Mouse (Mus musculus): ENCODE data around the gene Gimap4. TPM values are rescaled to one million over a fixed set of nuclear protein-coding genes. Genes with fewer than 3 reads are reported as not detected.
A peak's percentile ranks its signal among the peaks of the same experiment; 100 is the strongest.

Gene Gimap4
- polyA plus RNA-seq, 1 experiment: 44.3 TPM

- peak; percentile 66 for DNase-seq
These were observed 54.8 kb downstream of the Gimap4 start, which contains the start of gene Gimap1 for GRCm38 (mm10) chr6:48738961-48739779. Gene Gimap1, plus strand, starts transcription at chr6:48739054.

GRCm38 (mm10) chr6:48739780-48740055 is 55.4 kb downstream of the Gimap4 start:
- H3K4me3 ChIP-seq (ENCODE audit: insufficient read depth, low read depth, low read length): peak overlapping the region; percentile 43
- H3K4me1 ChIP-seq (ENCODE audit: control insufficient read depth, insufficient read depth, low read length): peaks cover 9% of the 10 kb centered on the region; the same call in 1 of the 2 replicates
- no peaks in the 10 kb centered on the region for H3K27me3 ChIP-seq (replicated peaks; ENCODE audit: control insufficient read depth, insufficient read depth, low read length)
- TF ChIP-seq CTCF (conservative IDR thresholded peaks at IDR 0.05; ENCODE audit: insufficient read depth, insufficient read length, low read depth, low read length): no peak
- TF ChIP-seq POLR2A (IDR thresholded peaks at IDR 0.05; ENCODE audit: low read depth, low read length): no peak
- no peak for DNase-seq
- H3K27ac ChIP-seq (ENCODE audit: insufficient read depth, low read depth, low read length): peak overlapping the region; percentile 74
- 73% methylated on average over 3 of the region's 3 CpGs for WGBS
- no peaks in the 10 kb centered on the region for H3K36me3 ChIP-seq (ENCODE audit: control insufficient read depth, insufficient read depth, low read length)

More at GRCm38 (mm10) chr6:48738961-48739779, 54.8 kb downstream of the Gimap4 start, which contains the start of gene Gimap1:
- Histone ChIP-seq H3K27ac (ENCODE audit: insufficient read depth, low read depth, low read length) (peak within 1 kb of the TSS; percentile 74), H3K36me3 (ENCODE audit: control insufficient read depth, insufficient read depth, low read length) (no peaks in the 10 kb centered on the region), H3K27me3 (replicated peaks; ENCODE audit: control insufficient read depth, insufficient read depth, low read length) (no peaks in the 10 kb centered on the region), H3K4me1 (ENCODE audit: control insufficient read depth, insufficient read depth, low read length) (peaks cover 9% of the 10 kb centered on the region; the same call in 1 of the 2 replicates), H3K4me3 (ENCODE audit: insufficient read depth, low read depth, low read length) (peak within 1 kb of the TSS; percentile 47)
- TF ChIP-seq POLR2A (IDR thresholded peaks at IDR 0.05; ENCODE audit: low read depth, low read length): no peak
- TF ChIP-seq CTCF (conservative IDR thresholded peaks at IDR 0.05; ENCODE audit: insufficient read depth, insufficient read length, low read depth, low read length): no peak
- WGBS: 65% methylated on average over 15 of the region's 15 CpGs

- peak overlapping the region; percentile 64 for H3K27ac ChIP-seq (ENCODE audit: insufficient read depth, low read depth, low read length)
- WGBS: 51% methylated on average over 3 of the region's 3 CpGs
- no peak for DNase-seq
- no peaks in the 10 kb centered on the region for H3K36me3 ChIP-seq (ENCODE audit: control insufficient read depth, insufficient read depth, low read length)
- TF ChIP-seq CTCF (conservative IDR thresholded peaks at IDR 0.05; ENCODE audit: insufficient read depth, insufficient read length, low read depth, low read length): no peak
- TF ChIP-seq POLR2A (IDR thresholded peaks at IDR 0.05; ENCODE audit: low read depth, low read length): no peak
- H3K4me1 ChIP-seq (ENCODE audit: control insufficient read depth, insufficient read depth, low read length): peaks cover 9% of the 10 kb centered on the region; the same call in 1 of the 2 replicates
- H3K27me3 ChIP-seq (replicated peaks; ENCODE audit: control insufficient read depth, insufficient read depth, low read length): no peaks in the 10 kb centered on the region
- H3K4me3 ChIP-seq (ENCODE audit: insufficient read depth, low read depth, low read length): peak overlapping the region; percentile 13; the same call in 1 of the 2 replicates
These were observed 56.3 kb downstream of the Gimap4 start for GRCm38 (mm10) chr6:48740501-48741169.

- H3K4me3 ChIP-seq (ENCODE audit: insufficient read depth, low read depth, low read length): no peak overlapping the region
- H3K27ac ChIP-seq (ENCODE audit: insufficient read depth, low read depth, low read length): peak overlapping the region; percentile 64
These were observed 56.9 kb downstream of the Gimap4 start for GRCm38 (mm10) chr6:48741273-48741672.

More at GRCm38 (mm10) chr6:48741273-48741672, 56.9 kb downstream of the Gimap4 start:
- DNase-seq: no peak
- 25% methylated on average over 3 of the region's 3 CpGs for WGBS
- no peaks in the 10 kb centered on the region for H3K36me3 ChIP-seq (ENCODE audit: control insufficient read depth, insufficient read depth, low read length)
- no peaks in the 10 kb centered on the region for H3K27me3 ChIP-seq (replicated peaks; ENCODE audit: control insufficient read depth, insufficient read depth, low read length)
- no peak for TF ChIP-seq CTCF (conservative IDR thresholded peaks at IDR 0.05; ENCODE audit: insufficient read depth, insufficient read length, low read depth, low read length)
- no peak for TF ChIP-seq POLR2A (IDR thresholded peaks at IDR 0.05; ENCODE audit: low read depth, low read length)
- H3K4me1 ChIP-seq (ENCODE audit: control insufficient read depth, insufficient read depth, low read length): peaks cover 9% of the 10 kb centered on the region; the same call in 1 of the 2 replicates

Other genes starting within 250 kb of the Gimap4 start
- 67.0 and 80.0 TPM in 2 replicates for gene Zfp467, start 238.7 kb upstream of the Gimap4 start, polyA plus RNA-seq (2012; rRNA removed)
- gene Sspo, start 236.3 kb upstream of the Gimap4 start, polyA plus RNA-seq (2012; rRNA removed): 1.5 and 1.9 TPM in 2 replicates
- gene Atp6v0e2, start 146.9 kb upstream of the Gimap4 start, polyA plus RNA-seq (2012; rRNA removed): 101 and 109 TPM in 2 replicates
- 35.3 and 36.5 TPM in 2 replicates for gene Lrrc61, start 129.8 kb upstream of the Gimap4 start, polyA plus RNA-seq (2012; rRNA removed)
- gene Rarres2, start 111.8 kb upstream of the Gimap4 start, polyA plus RNA-seq (2012; rRNA removed): 87.9 and 89.2 TPM in 2 replicates
- gene Gm45021, start 94.9 kb upstream of the Gimap4 start, polyA plus RNA-seq (2012; rRNA removed): not detected in 2 replicates
- gene Repin1, start 90.7 kb upstream of the Gimap4 start, polyA plus RNA-seq (2012; rRNA removed): 49.2 and 73.1 TPM in 2 replicates
- 0.42 and 0.49 TPM in 2 replicates for gene Gm44965, start 90.6 kb upstream of the Gimap4 start, polyA plus RNA-seq (2012; rRNA removed)
- gene Zfp775, start 82.5 kb upstream of the Gimap4 start, polyA plus RNA-seq (2012; rRNA removed): 4.3 and 6.1 TPM in 2 replicates
- 30.9 and 37.4 TPM in 2 replicates for gene AI854703, start 57.8 kb upstream of the Gimap4 start, polyA plus RNA-seq (2012; rRNA removed)
- 6.1 and 9.1 TPM in 2 replicates for gene Gimap8, start 37.3 kb upstream of the Gimap4 start, polyA plus RNA-seq (2012; rRNA removed)
- gene Gimap9, start 8.4 kb upstream of the Gimap4 start, polyA plus RNA-seq (2012; rRNA removed): 6.8 and 10.1 TPM in 2 replicates
- 14.2 and 24.0 TPM in 2 replicates for gene Gimap6, start 23.7 kb downstream of the Gimap4 start, polyA plus RNA-seq (2012; rRNA removed)
- not detected in 2 replicates for gene Gm28053, start 34.1 kb downstream of the Gimap4 start, polyA plus RNA-seq (2012; rRNA removed)
- gene Gimap7, start 34.1 kb downstream of the Gimap4 start, polyA plus RNA-seq (2012; rRNA removed): 0.20 and 0.97 TPM in 2 replicates
- gene Gimap1, start 54.5 kb downstream of the Gimap4 start, polyA plus RNA-seq (2012; rRNA removed): 8.3 and 10.0 TPM in 2 replicates
- gene Gimap5, start 61.6 kb downstream of the Gimap4 start, polyA plus RNA-seq (2012; rRNA removed): 16.2 and 19.6 TPM in 2 replicates
- gene Gimap3, start 86.3 kb downstream of the Gimap4 start, polyA plus RNA-seq (2012; rRNA removed): 3.1 and 10.6 TPM in 2 replicates
- 509 and 544 TPM in 2 replicates for gene Tmem176a, start 156.4 kb downstream of the Gimap4 start, polyA plus RNA-seq (2012; rRNA removed)
- gene Tmem176b, start 156.9 kb downstream of the Gimap4 start, polyA plus RNA-seq (2012; rRNA removed): 1,386 and 1,411 TPM in 2 replicates
- 7.3 and 7.7 TPM in 2 replicates for gene Aoc1, start 188.3 kb downstream of the Gimap4 start, polyA plus RNA-seq (2012; rRNA removed)
- not detected in 2 replicates for gene 1600015I10Rik, start 245.3 kb downstream of the Gimap4 start, polyA plus RNA-seq (2012; rRNA removed)

Data from kidney, adult 2 months (tissue).